Mouse (Mus musculus): ENCODE results near the gene Larp1b. TPM values are rescaled to one million over a fixed set of nuclear protein-coding genes. Genes with fewer than 3 reads are reported as not detected.
"Not testable (repeated sequence)": the region's sequence is repeated elsewhere in the genome, so short reads cannot be mapped to it uniquely, and the experiment has no call there.

Gene Larp1b
- 10 to 100 TPM; 63.8 to 67.6 TPM for total RNA-seq (2021)
- long read RNA-seq, experiment 1, transcript Larp1b-202 (10 exons, 2,497 nt) = major isoform, 38 of 101 reads
- long read RNA-seq, experiment 1, partial matches to known transcripts = 9 of 101 reads
- long read RNA-seq, experiment 1, other reads (novel, unspliced or antisense) = 54 of 101 reads
- long read RNA-seq, experiment 2, transcript Larp1b-202 (10 exons, 2,497 nt) = major isoform, 30 of 82 reads
- long read RNA-seq, experiment 2, partial matches to known transcripts = 8 of 82 reads
- long read RNA-seq, experiment 2, other reads (novel, unspliced or antisense) = 44 of 82 reads

DNA sequence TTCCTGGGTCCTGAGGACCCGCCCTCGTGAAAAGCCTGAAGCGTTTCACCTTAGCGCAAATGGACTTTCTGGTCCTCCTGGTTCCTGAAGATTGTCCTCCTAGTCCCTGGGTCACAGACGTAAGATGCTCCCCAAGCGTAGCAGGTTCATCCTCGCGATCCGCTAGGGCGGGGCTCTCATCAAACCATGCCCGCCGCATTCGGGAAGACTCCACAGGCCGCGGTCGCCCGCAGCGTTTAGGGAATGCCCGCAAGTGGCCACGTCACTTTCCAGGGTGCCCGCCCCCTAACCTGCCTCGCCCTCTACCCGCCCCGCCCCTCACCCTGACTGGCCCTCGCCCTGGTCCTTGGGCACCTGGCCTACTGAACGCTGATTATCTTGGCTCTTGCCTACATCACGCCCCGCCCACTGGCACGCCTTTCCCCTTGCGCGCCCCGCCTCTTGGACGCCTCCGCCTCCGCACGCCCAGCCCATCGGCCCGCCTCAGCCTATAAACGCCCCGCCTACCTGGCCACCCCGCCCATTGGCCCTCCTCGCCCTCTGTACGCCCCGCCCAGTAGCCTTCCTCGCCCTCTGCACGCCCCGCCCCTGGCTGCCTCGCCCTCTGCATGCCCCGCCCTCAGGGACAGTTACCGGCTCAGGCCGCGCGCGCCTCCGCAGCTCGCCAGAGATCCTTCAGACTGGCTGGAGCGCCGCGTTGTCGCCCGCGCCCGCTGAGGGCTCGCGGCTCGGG lies at the start of gene Larp1b:
Gene Larp1b, plus strand, starts transcription at position 659 of the 733 bp plus-strand sequence.
- intact Hi-C loops (cut with DNase I) = loop anchor here (5.0 kb wide), 1 partner anchor 52 kb away; no protein-coding TSS in a partner anchor
- peak; percentile 99 to 100 for DNase-seq

DNA sequence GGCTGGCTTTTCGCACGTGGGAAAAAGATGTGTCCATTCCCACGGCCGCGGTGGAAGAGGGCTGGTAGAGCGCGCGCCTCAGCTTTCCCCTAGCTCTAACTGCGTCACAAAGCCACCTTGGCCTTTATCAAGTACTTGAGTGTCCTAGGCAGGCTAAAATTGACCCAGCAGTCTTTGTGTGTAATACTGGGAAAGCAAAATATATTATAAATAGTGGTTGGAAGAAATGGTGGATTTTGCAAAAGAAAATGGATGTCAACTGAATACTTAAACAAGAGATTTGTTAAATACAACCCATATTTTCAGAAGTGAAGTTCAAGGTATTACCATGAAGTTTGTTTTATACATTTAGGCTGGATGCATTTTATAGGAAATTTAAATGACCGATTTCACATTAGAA lies 47.2 kb upstream of the Larp1b start, which contains the start of gene 1700034I23Rik:
Gene 1700034I23Rik, minus strand, starts transcription at position 101 of the 400 bp plus-strand sequence.
- intact Hi-C loops (cut with DNase I); DNase-seq: not testable (repeated sequence)

DNA sequence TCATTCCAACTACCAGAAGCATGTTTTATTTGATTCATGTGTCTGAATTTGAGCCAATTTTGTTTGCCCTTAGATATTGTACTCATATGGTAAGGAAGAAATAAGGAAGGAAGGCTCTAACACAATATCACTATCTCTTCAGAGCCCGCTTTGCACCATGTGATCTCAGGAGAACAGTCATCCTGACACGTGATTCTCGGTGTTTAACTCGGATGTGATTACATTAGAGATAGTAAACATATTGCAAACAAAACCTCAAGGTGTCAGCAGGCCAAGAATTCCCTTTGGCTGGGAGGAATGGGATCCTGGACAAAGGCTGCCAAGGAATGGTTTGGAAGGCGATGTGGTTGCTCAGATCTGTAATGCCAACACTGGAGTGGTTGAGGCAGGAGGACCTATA lies 11.4 kb upstream of the Larp1b start:
- DNase-seq = no peak
- intact Hi-C loops (cut with DNase I) = no loop called here

DNA sequence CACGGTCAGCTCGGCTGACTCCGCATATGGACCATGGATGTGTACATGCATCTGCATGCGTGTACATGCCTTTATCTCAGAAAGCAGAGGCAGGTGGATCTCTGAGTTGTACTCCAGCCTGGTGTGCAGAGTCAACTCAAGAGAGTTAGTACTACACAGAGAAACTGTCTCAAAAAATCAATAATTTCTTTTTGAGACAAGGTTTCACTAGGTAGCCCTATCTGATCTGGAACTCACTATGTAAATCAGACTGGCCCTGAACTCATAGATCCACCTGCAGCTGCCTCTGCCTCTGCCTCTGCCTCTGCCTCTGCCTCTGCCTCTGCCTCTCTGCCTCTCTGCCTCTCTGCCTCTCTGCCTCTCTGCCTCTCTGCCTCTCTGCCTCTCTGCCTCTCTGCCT lies 11.0 kb upstream of the Larp1b start:
- intact Hi-C loops (cut with DNase I) = no loop called here
- DNase-seq = no peak

DNA sequence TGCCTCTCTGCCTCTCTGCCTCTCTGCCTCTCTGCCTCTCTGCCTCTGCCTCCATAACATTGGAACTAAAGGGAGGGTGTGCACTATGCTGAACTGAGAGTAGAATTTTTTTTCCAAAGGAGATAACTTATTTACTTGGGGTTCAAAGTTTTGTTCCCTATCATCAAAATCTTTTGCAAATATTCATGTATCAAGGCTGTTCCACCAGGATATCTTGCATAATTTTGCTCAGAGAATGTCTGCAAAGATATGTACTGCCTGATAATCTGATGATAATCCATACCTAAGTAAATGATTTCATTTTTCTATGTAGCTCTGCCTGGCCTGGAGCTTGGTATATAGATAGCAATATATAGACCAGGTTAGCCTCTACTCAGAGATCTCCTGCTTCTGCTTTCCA lies 10.6 kb upstream of the Larp1b start:
- no peak for DNase-seq
- intact Hi-C loops (cut with DNase I) = no loop called here

DNA sequence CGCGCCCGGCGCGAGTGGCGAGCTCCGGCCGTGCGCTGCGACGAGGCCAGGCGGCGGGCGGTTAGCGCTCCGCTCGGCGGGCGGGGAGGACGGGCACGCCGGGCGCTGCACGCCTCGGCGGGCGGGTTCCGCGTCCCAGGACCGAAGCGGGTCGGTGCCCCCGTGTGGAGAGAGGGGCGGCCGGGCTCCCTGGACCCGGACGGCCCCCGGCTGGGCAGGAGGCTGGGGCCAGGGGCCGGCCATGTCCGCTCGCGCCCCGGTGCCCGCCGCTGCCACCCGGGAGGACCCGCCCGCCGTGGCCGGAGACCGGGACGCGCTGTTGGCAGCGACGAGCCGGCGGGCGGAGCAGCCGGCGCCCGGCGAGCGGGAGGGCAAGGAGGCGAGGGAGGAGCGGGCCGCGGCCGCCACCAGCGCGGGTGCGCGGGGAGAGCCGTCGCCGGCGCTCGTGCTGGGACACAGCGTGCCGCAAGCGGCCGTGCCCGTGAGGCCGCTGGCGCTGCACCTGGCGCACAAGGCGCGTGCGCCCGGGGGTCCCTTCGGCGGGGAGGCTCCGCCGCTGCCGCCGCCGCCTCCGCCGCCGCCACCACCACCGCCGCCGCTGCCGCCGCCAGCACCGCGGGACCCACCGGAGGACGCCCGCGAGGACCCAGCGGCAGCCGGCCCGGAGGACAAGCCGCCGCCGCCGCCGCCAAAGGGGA lies 424 bp downstream of the Larp1b start:
- peak; percentile 60 to 67 for DNase-seq
- intact Hi-C loops (cut with DNase I) = loop anchor here (5.0 to 10.0 kb wide), 2 partner anchors 53 to 635 kb away; no protein-coding TSS in a partner anchor

DNA sequence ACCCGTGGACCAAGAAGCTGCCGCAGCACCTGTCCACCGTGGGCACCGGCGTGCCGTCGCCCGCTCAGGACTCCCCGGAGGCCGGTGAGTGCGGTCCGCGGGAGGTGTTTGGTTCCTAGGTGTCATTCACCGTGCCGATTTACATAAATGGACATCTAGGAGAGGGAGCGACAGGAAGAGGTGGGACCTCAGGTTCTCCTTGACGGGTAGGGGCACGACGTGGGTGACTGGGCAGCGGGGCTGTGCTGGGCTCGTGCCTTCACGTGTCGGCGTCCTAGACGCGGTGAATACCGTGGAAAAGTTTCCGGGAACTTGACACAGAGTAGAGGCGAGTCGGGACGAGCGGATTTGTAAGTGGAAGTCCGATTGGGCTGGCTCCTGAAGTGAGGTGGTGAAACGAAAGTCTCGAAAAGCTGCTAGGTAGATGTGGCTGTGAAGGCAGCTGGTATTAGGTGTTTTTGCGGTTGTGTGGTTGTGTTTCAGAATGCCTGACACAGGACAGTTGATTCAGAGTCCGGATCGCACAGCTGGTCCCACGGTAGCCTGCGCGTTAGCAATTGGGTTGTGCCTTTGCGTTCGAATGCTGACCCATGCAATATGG lies 1.1 kb downstream of the Larp1b start:
- intact Hi-C loops (cut with DNase I) = loop anchor here (10.0 kb wide), 1 partner anchor 634 kb away; no protein-coding TSS in a partner anchor
- peak; percentile 54 to 64 for DNase-seq

DNA sequence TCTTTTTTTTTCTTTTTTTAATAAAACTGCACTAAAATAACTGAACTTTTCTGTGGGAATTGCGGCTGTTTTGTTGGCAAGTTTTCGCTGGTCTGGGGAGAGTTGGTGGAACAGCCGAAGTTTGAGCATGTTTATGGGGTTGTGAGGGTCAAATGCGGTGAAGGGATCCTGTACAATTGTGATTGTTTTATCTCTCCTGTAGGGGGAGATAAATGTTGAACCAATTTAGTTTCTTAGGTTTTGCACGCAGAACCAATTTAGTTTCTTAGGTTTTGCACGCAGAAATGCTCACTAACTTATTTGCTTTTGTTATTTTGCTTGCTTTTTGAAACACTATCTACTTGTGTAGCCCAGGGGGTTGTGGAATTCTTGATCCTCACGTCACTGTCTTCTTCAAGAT lies 1.7 kb downstream of the Larp1b start:
- no peak for DNase-seq
- intact Hi-C loops (cut with DNase I) = loop anchor here (10.0 kb wide), 1 partner anchor 633 kb away; no protein-coding TSS in a partner anchor

DNA sequence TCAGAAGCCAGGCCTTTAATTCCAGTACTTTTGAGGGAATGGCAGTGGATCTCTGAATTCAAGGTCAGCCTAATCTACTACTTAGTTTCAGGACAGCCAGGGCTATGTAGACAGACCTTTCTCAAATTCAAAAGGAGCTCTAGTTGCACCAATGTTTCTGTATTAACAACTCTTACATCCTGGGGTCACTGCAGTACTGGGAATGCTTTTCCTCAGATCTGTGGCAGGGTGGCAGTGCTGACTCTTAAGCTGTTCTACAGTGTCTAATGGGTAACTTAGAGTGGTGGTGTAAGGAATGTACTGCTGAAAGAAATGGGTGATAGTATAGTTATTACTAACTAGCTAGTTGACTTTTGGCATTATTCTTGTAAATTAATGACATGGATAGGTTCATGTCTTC lies 3.0 kb downstream of the Larp1b start:
- intact Hi-C loops (cut with DNase I) = loop anchor here (10.0 kb wide), 1 partner anchor 632 kb away; no protein-coding TSS in a partner anchor
- no peak for DNase-seq

DNA sequence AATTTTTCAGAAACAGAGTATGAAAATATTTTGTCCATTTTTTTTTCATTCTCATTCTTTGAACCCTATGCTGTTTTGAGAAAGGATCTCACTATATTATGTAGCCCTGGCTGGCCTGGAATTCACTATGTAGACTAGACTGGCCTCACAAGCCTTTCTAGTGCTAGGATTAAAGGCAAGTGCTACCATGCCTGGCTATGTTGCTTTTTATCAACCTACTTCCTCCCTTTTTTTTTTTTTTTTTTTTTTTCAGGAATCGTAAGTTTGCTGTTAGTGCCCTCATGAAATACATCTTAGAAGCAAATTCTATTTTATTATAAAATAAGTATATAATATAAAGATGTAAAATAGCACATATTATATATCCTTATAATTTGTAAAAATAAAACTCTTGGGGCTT lies 5.2 kb downstream of the Larp1b start:
- DNase-seq = no peak
- intact Hi-C loops (cut with DNase I) = loop anchor here (10.0 kb wide), 1 partner anchor 630 kb away; no protein-coding TSS in a partner anchor

DNA sequence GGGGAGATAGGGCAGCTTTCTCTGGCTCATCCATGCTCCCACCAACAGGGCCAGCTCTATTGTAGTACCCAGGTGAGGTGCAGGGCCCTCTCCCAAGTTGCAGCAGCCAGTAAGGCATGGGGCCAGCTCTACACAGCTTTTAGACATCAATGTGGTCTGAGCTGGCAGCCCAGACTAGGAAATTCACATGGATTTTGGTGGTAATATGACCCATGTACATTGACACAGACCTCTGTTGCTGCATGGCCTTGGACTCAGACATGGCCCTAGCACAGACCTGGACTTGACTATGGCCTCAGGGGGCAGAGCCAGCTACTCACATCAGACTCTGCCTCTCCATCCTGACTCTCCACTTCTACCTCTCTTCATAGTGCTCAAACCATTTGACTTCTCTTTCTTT lies 9.2 kb downstream of the Larp1b start:
- no peak for DNase-seq
- intact Hi-C loops (cut with DNase I) = loop anchor here (10.0 kb wide), 1 partner anchor 626 kb away; no protein-coding TSS in a partner anchor

DNA sequence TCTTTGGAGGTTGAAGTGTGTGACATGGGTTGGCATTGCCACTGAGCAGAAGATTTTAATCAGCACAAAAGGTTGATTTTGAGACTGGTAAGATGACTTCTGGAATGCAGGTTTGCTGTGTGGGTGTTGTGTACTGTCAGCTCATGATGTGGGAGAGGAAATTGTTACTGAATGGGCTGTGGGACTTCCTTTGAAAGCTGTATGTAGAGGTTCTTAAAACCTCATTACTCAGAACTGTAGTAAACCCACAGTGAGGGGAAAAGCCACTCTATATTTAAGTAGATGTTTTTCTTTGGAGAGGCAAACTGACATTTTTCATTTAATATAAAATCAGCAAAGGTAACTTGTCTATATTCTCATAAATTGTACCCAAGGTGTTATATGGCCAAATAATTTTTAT lies 31.1 kb downstream of the Larp1b start:
- DNase-seq = no peak
- intact Hi-C loops (cut with DNase I) = no loop called here

DNA sequence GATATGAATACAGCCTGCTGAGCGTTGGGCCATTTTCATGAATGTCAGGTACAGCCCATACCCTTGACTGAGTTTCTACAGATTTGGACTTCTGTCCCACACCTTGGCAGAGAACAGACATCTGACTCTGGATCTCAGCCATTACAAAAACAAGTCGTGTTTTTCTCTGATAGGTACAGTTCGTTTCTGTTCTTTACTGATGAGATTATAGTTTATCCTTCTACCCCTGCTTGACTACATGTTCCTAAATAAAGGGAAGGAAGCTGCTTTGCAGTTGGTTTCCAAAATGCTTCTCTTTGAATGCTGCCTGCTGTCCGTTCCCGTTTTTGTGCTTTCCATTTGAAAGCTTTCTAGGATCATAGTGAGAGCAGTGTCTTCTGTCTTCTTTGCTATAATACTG lies 37.9 kb downstream of the Larp1b start:
- no peak for DNase-seq
- intact Hi-C loops (cut with DNase I) = no loop called here

DNA sequence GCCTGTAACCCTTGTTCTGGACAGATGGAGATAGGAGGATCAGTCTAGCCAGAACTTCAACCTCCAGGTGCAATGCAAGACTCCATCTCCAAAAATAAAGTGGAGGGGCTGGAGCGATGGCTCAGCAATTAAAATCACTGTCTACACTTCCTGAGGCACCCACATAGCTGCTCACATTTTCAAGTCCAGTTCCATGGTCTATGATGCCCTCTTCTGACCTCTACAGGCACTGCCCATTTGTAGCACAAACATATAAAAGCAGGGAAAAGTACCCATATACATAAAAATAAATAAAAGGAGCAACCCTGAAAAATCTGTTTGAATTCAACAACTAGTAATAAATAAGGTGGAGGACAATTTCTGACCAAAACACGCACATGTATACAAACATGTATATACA lies 39.1 kb downstream of the Larp1b start:
- DNase-seq = no peak
- intact Hi-C loops (cut with DNase I) = no loop called here

DNA sequence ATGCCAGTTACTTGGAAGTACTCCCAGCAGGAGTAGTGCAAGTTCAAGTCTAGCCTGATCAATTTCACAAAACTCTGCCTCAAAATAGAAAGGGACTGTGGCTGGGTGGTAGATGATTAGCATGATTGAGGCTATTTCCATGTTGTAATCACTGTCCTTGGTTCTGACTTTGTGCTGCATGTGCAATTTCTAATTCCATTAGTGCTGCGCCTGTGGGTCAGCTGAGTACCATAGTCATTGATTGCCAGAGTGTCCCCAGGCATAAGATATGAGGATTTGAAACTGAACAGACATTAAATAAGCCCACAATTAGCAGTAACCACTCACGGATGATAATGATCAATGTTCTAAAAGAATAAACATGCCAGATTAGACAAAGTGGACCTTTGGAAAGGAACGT lies 41.9 kb downstream of the Larp1b start:
- intact Hi-C loops (cut with DNase I) = no loop called here
- no peak for DNase-seq

DNA sequence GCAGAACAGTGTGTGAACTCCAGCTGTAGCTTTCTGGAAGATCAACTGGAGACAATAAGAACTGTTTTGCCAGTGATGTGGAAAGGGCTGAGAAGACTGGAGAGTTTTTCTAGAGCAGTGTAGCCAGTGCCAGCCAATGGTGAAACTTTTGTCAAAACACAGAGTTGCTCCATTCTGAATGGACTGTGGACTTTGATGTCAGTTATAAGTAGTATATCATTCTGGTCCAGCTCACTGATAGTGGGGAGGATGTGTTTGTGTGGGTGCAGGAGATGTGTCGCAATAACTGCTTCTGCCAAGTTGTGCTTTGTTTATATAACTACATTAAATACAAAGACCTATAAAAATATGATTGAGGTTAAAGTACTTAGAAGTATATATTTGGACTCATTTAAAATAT lies 45.5 kb downstream of the Larp1b start:
- intact Hi-C loops (cut with DNase I) = no loop called here
- no peak for DNase-seq

DNA sequence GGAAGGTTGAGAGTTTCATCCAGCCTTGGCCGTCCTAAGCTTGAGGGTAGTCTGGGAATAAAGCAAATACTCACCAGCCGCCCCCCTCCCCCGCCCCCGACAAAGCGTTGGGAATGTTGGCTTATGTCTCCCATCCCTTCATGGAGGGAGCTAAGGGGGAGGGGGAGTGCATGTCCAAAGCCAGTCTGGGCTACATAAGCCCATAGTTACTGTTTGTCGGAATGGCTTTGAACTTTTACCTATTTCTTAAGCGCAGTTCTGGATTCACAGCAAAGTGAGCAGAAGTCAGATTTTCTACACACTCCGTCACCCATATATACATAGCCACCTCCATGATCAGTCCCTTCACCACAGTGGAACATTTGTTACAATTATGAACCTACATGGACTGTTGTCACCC lies 59.7 kb downstream of the Larp1b start:
- no peak for DNase-seq
- intact Hi-C loops (cut with DNase I) = no loop called here

DNA sequence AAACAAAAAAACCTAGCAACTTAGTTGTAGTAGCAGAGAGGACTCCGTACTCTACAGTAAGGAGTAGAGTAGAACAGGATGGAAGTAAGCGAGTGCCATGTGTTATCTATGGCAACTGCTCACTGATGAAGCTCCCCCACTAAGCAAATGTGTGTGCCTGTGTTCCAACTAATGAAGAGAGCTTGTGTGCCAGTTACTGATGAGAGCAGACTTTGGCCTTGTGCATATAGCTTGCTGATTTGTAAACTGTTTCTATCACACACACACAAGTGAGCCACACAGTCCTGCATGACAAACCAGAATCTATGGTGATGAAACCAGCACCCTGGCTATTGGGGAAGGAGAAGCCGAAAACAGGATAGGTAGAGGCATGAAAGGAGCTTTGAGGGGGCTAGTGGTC lies 60.4 kb downstream of the Larp1b start:
- DNase-seq = no peak
- intact Hi-C loops (cut with DNase I) = no loop called here

DNA sequence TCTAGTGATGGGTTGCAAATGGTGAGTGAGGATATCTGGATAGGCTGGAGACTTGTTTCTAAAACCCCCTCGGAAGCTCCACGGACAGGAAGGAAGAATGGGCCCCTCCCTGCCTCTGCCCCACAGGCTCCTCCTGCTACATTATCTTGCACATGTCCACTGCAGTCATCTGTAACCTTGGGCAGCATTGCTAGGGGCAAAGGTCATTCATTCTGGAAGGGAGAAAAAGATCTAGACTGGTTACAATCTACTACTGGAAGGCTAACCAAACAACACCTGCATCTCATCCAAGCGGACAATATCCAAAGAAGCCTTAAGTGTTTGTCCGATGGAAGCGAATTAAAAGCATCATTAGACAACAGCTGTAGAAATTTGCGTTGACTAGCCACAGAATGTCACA lies 61.1 kb downstream of the Larp1b start:
- no peak for DNase-seq
- intact Hi-C loops (cut with DNase I) = no loop called here

DNA sequence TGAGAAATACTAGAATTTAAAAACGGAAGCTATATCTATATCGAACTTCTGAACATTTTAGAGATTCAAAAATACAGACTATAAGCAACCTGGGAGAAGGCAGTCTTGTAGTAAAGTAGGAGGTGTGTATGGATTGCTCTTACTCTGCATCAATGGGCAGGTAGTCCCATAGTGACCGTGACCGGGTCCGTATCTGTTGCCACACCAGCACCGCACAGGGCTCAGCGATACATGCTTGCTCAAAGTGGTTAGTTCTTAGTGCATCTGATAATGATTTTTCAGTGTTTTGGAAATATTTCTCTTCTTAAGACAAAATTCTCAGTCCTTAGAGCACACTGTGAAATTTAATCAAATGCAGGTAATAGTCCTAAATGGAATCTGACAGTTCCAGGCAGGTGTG lies 62.8 kb downstream of the Larp1b start:
- intact Hi-C loops (cut with DNase I) = no loop called here
- no peak for DNase-seq

DNA sequence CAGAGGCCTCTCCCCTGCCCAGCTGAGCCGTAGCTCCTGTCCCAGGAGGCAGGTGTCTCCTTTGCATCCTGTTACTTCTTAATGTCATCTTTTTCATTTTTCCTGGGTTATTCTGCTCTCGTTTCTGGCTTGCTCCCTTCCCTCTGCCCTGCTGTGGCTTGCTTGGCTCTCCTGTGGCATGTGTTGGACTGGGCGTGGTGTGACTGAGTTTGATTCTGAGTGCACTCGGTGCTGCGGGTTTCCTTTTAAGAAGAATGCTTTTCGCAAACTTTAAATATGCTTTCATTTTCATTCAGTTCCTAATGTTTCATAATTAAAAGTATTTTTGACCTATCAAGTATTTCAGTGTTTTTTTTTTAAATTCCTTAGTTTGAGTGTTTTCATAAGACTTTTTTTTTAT lies 65.3 kb downstream of the Larp1b start:
- DNase-seq = no peak
- intact Hi-C loops (cut with DNase I) = no loop called here
